Mouse (Mus musculus) bone marrow, adult 2 months (tissue): ENCODE data around the gene Megf11.

Experiments used
- CTCF ChIP-seq: fragments of 200-500 bp; IDR thresholded peaks from 2 replicates; pipeline ENCODE4 v1.5.1; 2011; ENCODE audit warnings: low read length, control low read depth; ENCODE audit not compliant: control insufficient read depth, insufficient read depth
- POLR2A ChIP-seq: fragments of 200-500 bp; IDR thresholded peaks from 2 replicates; pipeline ENCODE4 v1.6.1; 2011; ENCODE audit warnings: low read depth, mild to moderate bottlenecking, control low read depth, low read length, borderline replicate concordance; ENCODE audit not compliant: control insufficient read depth

DNA sequence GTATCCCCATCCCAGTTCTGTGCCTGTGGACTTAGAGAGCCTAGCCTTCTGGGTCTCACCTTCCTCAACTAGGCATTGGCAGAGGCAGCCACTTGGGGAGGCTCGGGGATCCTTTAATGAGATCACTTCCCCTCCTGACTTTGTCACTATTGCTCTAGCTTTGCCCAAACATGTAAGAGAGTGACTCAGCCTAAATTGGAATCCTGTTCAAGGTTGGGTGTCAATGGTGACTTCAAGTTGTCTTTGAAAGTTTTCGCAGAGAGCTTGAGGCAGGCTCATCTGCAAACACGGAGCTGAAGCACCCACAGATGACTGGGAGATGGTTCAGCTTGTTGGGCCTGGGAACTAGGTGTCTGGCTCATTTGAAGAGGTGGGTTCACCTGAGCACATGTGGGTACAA, 85.9 kb downstream of the Megf11 start:
- TF ChIP-seq CTCF (no peak), POLR2A (no peak)
